Mouse (Mus musculus): Measurements from ENCODE around the gene Ube3b. TPM values are rescaled to one million over a fixed set of nuclear protein-coding genes. Genes with fewer than 3 reads are reported as not detected.
A peak's percentile ranks its signal among the peaks of the same experiment; 100 is the strongest.

Ube3b gene
- polyA plus RNA-seq, 1 experiment from 2014 or later: 43.1 TPM

DNA sequence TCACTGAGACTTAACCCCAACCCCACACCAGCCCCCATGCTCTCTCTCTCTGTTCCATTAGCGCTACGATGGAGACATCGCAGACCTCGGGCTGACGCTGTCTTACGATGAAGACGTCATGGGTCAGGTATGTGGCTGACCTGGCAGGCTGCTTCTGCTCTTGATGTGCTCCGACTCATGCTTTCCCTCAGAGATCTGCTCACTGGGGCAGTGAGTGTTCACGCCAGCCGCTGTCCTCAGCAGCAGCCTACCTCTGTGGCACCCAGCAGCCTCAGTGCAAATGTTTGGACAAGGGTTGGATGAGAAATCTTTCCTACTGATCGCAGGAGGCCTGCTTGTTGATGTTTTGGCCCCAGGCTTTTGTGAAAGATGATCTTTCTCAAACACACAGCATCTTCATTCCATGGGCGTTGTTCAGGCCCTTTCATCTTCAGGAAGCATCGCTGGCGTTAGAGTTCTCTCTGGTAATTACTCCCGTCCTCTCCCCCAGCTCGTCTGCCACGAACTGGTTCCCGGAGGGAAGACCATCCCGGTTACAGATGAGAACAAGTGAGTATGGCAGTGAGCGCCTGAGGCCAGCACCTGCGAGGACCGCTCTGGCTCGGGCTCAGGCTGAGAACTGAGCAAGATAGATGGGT lies 32.1 kb downstream of the Ube3b start:
- 87% methylated on average over 23 of the region's 23 CpGs for WGBS
- Histone ChIP-seq H3K9me3 (no peaks in the 10 kb centered on the region), H3K4me3 (replicated peaks) (no peak overlapping the region), H3K36me3 (peaks cover 100% of the 10 kb centered on the region), H3K9ac (replicated peaks) (no peak overlapping the region), H3K27ac (no peak overlapping the region), H3K4me1 (replicated peaks) (no peaks in the 10 kb centered on the region), H3K4me2 (replicated peaks) (no peak overlapping the region), H3K27me3 (no peaks in the 10 kb centered on the region)
- no peak for ATAC-seq

DNA sequence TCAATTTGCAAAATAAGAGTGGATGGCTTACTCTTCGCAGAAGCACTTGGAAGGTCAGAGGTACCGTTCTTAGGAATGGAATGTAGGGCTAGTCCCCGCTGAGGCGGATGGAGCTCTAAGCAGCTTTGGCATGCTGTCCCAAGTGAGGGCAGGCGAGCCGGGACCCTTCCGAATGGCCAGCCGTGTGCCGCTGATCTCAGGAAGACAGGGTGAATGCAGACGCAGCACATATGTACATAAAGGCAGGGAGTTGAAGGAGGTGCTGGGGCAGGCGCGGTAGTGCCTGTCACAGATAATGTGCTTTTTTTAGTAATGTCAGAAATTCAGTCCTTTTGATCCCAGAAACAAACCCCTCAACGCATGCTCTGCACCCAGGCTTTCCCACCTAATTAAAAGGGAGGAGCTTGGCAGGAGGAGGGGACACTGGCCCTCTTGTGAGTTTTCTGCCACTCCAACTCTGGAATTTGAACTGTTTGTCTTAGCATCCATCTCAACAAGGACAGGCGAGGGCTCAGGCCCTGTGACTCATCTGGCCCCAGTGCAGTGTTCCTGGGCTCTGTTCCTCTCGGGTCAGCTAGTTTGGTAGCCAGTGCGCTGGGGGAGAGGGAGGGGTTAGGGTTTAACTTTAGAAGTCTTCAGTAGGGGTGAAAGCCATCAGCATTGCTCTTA lies 32.8 kb downstream of the Ube3b start:
- WGBS: 88% methylated on average over 16 of the region's 16 CpGs
- H3K4me3 ChIP-seq (replicated peaks): no peak overlapping the region
- no peak overlapping the region for H3K9ac ChIP-seq (replicated peaks)
- no peaks in the 10 kb centered on the region for H3K9me3 ChIP-seq
- ATAC-seq: no peak
- H3K4me2 ChIP-seq (replicated peaks): no peak overlapping the region
- H3K36me3 ChIP-seq: peaks cover 100% of the 10 kb centered on the region
- H3K4me1 ChIP-seq (replicated peaks): no peaks in the 10 kb centered on the region
- H3K27ac ChIP-seq: no peak overlapping the region
- no peaks in the 10 kb centered on the region for H3K27me3 ChIP-seq

DNA sequence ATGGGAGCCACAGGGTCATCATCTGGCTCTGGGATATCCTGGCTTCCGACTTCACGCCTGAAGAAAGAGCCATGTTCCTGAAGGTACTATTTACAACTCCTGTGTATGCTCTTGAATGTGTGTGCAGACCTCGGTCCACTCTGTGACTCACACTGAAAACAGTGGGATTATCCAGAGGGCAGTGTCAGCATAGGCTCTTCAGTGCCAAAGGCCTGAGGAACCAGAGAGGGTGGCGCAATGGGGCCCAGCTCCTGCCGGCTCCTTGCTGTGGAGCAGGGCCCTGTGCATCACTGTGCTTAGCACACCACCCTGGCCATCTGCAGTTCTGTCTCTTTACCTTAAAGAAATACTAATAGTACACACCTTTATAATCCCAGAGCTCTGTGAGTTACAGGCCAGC lies 35.2 kb downstream of the Ube3b start:
- Histone ChIP-seq H3K4me2 (replicated peaks) (no peak overlapping the region), H3K9me3 (no peaks in the 10 kb centered on the region), H3K4me3 (replicated peaks) (no peak overlapping the region), H3K9ac (replicated peaks) (no peak overlapping the region), H3K4me1 (replicated peaks) (no peaks in the 10 kb centered on the region), H3K27ac (no peak overlapping the region), H3K27me3 (no peaks in the 10 kb centered on the region), H3K36me3 (peaks cover 100% of the 10 kb centered on the region)
- no peak for ATAC-seq
- WGBS: 96% methylated on average over 5 of the region's 5 CpGs

DNA sequence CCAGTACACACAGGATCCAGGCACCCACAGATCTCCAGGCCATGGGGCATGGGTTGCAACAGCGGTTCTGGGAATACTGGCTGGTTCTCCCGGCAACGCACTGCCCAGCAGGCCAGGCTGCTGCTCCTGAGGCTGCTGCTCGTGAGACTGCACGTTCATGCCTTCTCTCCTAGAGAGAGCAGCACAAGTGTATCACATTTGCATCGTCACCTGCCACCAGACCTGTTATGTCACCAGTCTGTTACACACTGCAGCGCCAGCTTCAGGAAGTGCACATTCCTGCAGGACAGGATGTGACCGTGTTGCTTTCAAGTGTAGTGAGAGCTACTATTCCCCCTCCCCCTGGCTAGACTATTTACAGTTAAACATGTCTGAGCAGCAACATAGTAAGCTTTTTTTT lies 36.4 kb downstream of the Ube3b start:
- ATAC-seq: no peak
- Histone ChIP-seq H3K4me2 (replicated peaks) (no peak overlapping the region), H3K9me3 (no peaks in the 10 kb centered on the region), H3K36me3 (peaks cover 97% of the 10 kb centered on the region), H3K4me3 (replicated peaks) (no peak overlapping the region), H3K9ac (replicated peaks) (no peak overlapping the region), H3K27me3 (no peaks in the 10 kb centered on the region), H3K27ac (no peak overlapping the region), H3K4me1 (replicated peaks) (no peaks in the 10 kb centered on the region)
- WGBS: 94% methylated on average over 8 of the region's 8 CpGs

DNA sequence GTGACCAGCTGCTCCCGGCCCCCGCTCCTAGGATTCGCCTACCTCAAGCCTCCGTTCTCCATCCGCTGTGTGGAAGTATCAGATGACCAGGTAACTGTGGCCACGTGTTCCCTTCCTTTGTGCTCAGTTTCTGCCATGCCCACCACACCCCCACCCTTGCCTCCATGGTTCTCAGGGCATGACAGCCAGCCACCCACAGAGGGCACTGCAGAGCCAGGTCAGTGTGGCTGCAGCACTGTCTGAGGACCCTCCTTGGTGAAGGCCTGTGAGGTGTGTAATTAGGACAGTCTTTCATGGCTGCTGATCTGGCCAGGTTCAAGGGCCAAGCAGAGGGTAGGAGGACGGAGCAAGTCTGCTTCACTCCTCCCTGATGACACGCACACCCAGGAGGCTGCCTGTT lies 38.1 kb downstream of the Ube3b start:
- Histone ChIP-seq H3K9me3 (no peaks in the 10 kb centered on the region), H3K4me3 (replicated peaks) (no peak overlapping the region), H3K4me1 (replicated peaks) (peaks cover 2% of the 10 kb centered on the region; the same call in 1 of the 2 replicates), H3K9ac (replicated peaks) (no peak overlapping the region), H3K4me2 (replicated peaks) (no peak overlapping the region), H3K27ac (no peak overlapping the region), H3K36me3 (peaks cover 80% of the 10 kb centered on the region), H3K27me3 (no peaks in the 10 kb centered on the region)
- peak; percentile 31; the same call in 1 of the 2 replicates for ATAC-seq
- 89% methylated on average over 8 of the region's 8 CpGs for WGBS

DNA sequence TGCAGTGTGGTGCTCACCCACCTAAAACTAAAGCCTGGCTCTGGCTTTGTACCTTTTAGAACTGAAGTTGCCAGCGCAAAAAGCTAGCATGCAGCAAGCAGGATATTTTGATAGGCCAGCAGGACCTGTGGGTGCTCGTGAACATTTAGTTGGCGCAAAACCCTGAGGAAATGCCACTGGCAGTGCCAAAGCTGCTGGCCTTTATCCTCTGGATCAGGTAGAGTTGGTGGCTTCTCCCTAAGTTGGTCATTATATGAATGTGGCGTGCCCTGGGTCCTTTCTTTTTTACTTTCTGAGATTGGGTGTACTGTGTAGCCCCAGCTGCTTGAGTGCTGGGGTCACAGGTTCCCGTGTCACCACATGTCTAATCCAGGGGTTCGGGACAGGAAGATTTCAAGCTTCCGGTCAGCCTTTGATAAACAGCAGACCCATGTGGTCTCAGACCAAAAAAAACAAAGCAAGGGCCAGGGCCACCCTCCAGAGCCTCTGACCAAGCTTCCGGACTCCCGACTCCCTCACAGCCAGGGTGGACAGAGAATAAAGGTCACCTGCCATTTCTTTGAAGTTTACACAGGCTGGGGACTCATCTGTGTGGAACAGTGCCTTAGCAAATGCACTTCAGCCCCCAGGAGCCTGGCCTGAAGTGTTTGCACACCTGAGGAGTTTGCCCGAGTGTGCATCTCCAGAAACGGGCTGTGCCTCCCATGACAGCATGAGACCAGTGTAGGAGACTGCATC lies 41.3 kb downstream of the Ube3b start:
- no peak overlapping the region for H3K4me2 ChIP-seq (replicated peaks)
- no peak overlapping the region for H3K9ac ChIP-seq (replicated peaks)
- no peaks in the 10 kb centered on the region for H3K27me3 ChIP-seq
- no peaks in the 10 kb centered on the region for H3K9me3 ChIP-seq
- peaks cover 49% of the 10 kb centered on the region for H3K36me3 ChIP-seq
- peaks cover 6% of the 10 kb centered on the region; the same call in 1 of the 2 replicates for H3K4me1 ChIP-seq (replicated peaks)
- 81% methylated on average over 11 of the region's 11 CpGs for WGBS
- no peak overlapping the region for H3K27ac ChIP-seq
- no peak for ATAC-seq
- no peak overlapping the region for H3K4me3 ChIP-seq (replicated peaks)

DNA sequence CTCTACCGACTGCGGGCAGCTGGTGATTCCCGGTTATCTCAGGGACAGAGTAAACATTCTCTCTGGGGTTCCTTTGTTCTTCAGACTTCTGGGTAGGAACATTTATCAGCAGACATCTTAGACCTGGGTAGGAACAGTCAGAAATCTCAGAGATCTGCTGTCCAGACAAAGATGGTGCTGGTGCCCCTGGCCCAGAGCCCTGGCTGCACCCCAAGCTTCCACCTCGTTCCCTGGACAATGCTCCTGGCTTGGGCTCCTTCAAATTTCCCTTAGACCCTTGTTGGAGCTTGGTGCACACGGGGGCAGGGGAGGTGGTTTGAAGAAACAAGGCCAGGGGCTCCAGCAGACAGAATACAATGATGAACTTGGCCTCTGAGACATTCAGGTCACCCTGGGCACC lies 42.2 kb downstream of the Ube3b start:
- Histone ChIP-seq H3K4me3 (replicated peaks) (no peak overlapping the region), H3K4me1 (replicated peaks) (peaks cover 6% of the 10 kb centered on the region; the same call in 1 of the 2 replicates), H3K4me2 (replicated peaks) (no peak overlapping the region), H3K9me3 (no peaks in the 10 kb centered on the region), H3K27me3 (no peaks in the 10 kb centered on the region), H3K27ac (no peak overlapping the region), H3K9ac (replicated peaks) (no peak overlapping the region), H3K36me3 (peaks cover 40% of the 10 kb centered on the region)
- 49% methylated on average over 5 of the region's 5 CpGs for WGBS
- ATAC-seq: no peak

DNA sequence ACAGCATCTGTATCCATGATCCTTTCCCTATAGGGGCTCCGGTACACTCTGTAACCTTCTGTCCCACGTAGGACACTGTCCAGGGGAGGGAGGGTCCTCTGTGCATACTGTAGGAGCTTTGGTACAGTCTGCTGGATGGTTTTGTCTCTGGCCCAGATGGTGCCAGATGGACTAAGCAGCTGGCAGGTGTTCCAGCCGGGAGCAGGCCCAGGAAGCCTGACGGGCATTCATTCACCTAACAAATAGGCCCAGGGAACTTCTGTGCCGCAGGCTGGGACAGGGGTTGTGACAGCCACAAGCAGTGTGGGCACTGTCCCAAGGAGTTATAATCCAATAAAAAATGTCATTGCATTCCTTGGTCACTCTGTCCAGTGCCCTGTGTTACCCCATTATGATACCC lies 43.6 kb downstream of the Ube3b start:
- no peaks in the 10 kb centered on the region for H3K9me3 ChIP-seq
- no peak for ATAC-seq
- H3K4me1 ChIP-seq (replicated peaks): peaks cover 6% of the 10 kb centered on the region; the same call in 1 of the 2 replicates
- H3K4me3 ChIP-seq (replicated peaks): no peak overlapping the region
- H3K36me3 ChIP-seq: peaks cover 26% of the 10 kb centered on the region
- 75% methylated on average over 5 of the region's 5 CpGs for WGBS
- H3K27ac ChIP-seq: no peak overlapping the region
- no peak overlapping the region for H3K4me2 ChIP-seq (replicated peaks)
- H3K9ac ChIP-seq (replicated peaks): peak overlapping the region; percentile 11; the same call in 1 of the 2 replicates
- H3K27me3 ChIP-seq: no peaks in the 10 kb centered on the region

DNA sequence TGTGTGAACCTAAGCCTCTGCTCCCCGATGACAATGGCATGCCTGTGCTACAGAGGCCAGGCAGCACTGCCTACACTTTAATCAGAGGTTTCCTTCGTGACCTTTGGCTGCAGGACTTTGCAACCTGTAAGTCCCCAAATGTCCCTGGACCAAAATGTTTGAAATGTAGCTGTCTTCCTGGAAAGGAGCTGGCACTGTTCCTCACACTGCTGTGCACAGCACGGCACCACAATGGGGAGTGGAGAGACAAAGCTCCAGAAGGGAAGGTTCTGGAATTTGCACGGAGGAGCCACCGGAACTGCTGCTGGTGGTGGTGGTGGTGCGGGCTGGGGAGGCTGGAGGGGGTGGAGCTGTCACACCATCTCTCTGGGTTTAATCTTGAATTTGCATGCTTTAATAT lies 46.3 kb downstream of the Ube3b start:
- Histone ChIP-seq H3K4me3 (replicated peaks) (no peak overlapping the region), H3K9ac (replicated peaks) (no peak overlapping the region), H3K27ac (no peak overlapping the region), H3K9me3 (no peaks in the 10 kb centered on the region), H3K36me3 (no peaks in the 10 kb centered on the region), H3K27me3 (no peaks in the 10 kb centered on the region), H3K4me2 (replicated peaks) (no peak overlapping the region), H3K4me1 (replicated peaks) (peaks cover 6% of the 10 kb centered on the region; the same call in 1 of the 2 replicates)
- no peak for ATAC-seq
- 76% methylated on average over 6 of the region's 6 CpGs for WGBS

DNA sequence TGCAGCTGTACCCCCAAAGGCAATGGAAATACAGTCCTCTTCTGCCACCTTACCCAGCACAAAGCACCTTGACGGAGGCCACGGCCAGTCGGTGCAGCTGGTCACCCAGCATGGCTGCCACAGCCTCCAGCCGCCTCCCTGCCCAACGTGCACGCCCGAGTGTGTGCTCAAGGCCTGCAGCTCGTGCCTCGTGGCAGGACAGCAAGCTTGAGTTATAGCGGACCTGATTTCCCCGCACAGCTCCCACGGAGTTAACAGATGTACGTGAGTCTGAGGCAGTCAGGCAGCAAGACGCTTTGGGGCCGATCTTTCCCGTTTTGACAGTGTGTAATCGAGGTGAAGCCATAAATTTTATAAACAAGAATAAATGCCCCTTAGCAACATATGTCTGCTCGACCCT lies 48.2 kb downstream of the Ube3b start:
- H3K9me3 ChIP-seq: no peaks in the 10 kb centered on the region
- ATAC-seq: no peak
- no peak overlapping the region for H3K9ac ChIP-seq (replicated peaks)
- H3K27me3 ChIP-seq: no peaks in the 10 kb centered on the region
- peaks cover 4% of the 10 kb centered on the region; the same call in 1 of the 2 replicates for H3K4me1 ChIP-seq (replicated peaks)
- H3K36me3 ChIP-seq: 0 out of 2 replicates have a peak, but pooled peaks cover 3% of the 10 kb centered on the region
- 80% methylated on average over 18 of the region's 18 CpGs for WGBS
- H3K4me3 ChIP-seq (replicated peaks): no peak overlapping the region
- no peak overlapping the region for H3K27ac ChIP-seq
- no peak overlapping the region for H3K4me2 ChIP-seq (replicated peaks)

DNA sequence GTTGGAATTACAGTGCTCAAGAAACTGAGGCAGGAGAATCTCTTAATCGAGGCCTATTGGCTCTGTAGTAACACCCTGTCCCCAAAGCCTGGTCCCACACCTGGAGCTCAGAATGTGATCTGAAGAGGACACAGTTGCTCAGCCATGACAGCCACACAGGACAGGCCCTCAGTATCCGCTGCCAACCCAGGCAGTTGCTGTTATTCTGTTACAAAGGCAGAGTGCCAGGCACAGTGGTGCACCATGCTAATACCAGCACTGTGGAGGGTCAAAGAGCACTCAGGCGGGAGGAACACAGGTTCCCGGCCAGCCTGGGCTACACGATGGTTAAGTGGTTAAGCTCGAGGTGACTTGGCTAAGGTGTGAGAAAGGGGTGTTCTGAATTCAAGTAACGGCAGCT lies 49.4 kb downstream of the Ube3b start:
- Histone ChIP-seq H3K36me3 (peaks cover 7% of the 10 kb centered on the region; the same call in 1 of the 2 replicates), H3K4me3 (replicated peaks) (no peak overlapping the region), H3K27ac (no peak overlapping the region), H3K4me2 (replicated peaks) (no peak overlapping the region), H3K9ac (replicated peaks) (no peak overlapping the region), H3K4me1 (replicated peaks) (no peaks in the 10 kb centered on the region), H3K9me3 (no peaks in the 10 kb centered on the region), H3K27me3 (no peaks in the 10 kb centered on the region)
- 88% methylated on average over 7 of the region's 7 CpGs for WGBS
- ATAC-seq: no peak

DNA sequence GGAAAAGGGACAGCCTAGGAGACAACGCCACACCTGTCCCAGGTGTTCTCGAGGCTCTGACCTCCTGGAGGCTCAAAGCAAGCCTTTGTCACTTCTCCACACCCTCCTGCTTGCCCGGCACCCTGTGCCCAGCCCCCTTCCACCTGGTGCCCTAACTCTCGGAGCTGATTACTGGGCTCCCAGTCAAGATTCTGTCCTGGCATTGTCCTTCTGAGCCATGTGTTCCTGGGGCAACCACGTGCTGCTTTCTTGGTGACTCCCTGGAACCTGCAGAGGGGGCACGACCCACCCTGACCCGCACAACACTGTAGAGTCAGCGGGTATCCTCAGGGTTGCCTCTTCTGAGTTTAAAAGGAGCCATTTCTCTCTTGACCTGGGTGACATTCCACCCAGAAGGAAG lies 54.0 kb downstream of the Ube3b start:
- Histone ChIP-seq H3K4me2 (replicated peaks) (no peak overlapping the region), H3K27me3 (no peaks in the 10 kb centered on the region), H3K36me3 (peaks cover 39% of the 10 kb centered on the region), H3K27ac (no peak overlapping the region), H3K4me3 (replicated peaks) (no peak overlapping the region), H3K9ac (replicated peaks) (no peak overlapping the region), H3K4me1 (replicated peaks) (no peaks in the 10 kb centered on the region), H3K9me3 (no peaks in the 10 kb centered on the region)
- 93% methylated on average over 8 of the region's 8 CpGs for WGBS
- ATAC-seq: no peak
